Mouse (Mus musculus) small intestine, adult 2 months (tissue): ENCODE data around the gene Rcl1. TPM values are rescaled to one million over a fixed set of nuclear protein-coding genes. Genes with fewer than 3 reads are reported as not detected.

ENCODE experiments used
- H3K27ac ChIP-seq: fragments of 200-500 bp; 2 replicates; pipeline ENCODE4 v1.5.1; 2012; ENCODE audit warnings: low read depth, low read length, control low read depth, inconsistent platforms; ENCODE audit not compliant: insufficient read depth
- H3K27me3 ChIP-seq: fragments of 200-500 bp; 2 replicates; pipeline ENCODE4 v1.6.1; 2012; ENCODE audit warnings: mild to moderate bottlenecking, moderate library complexity, low read length, inconsistent platforms; ENCODE audit not compliant: control insufficient read depth, insufficient read depth
- H3K36me3 ChIP-seq: fragments of 200-500 bp; 2 replicates; pipeline ENCODE4 v1.6.1; 2012; ENCODE audit warnings: mild to moderate bottlenecking, low read length, control low read depth, inconsistent platforms; ENCODE audit not compliant: control insufficient read depth, insufficient read depth
- H3K4me1 ChIP-seq: fragments of 200-500 bp; 2 replicates; pipeline ENCODE4 v1.6.1; 2012; ENCODE audit warnings: low read length, inconsistent platforms, mixed read lengths; ENCODE audit not compliant: control insufficient read depth, insufficient read depth, insufficient read length
- H3K4me3 ChIP-seq: fragments of 200-500 bp; 2 replicates; pipeline ENCODE4 v1.5.1; 2012; ENCODE audit warnings: low read depth, mild to moderate bottlenecking, control low read depth, inconsistent platforms, low read length, moderate library complexity
- CTCF ChIP-seq: fragments of 200-500 bp; IDR thresholded peaks from 2 replicates; pipeline ENCODE4 v1.5.1; 2012; ENCODE audit warnings: low read depth, mild to moderate bottlenecking, control low read depth, inconsistent platforms, low read length, moderate library complexity, mixed read lengths; ENCODE audit not compliant: insufficient replicate concordance, insufficient read length; ENCODE audit errors: extremely low read depth
- POLR2A ChIP-seq: fragments of 200-500 bp; IDR thresholded peaks from 2 replicates; pipeline ENCODE4 v1.6.1; 2012; ENCODE audit warnings: low read depth, mild to moderate bottlenecking, control low read depth, inconsistent platforms, low read length, moderate library complexity
- WGBS: fragments of 180-500 bp; shearing (Covaris S2); methylation state at CpG from one replicate; pipeline ENCODE4 v1.1.7; 2018; 5-methylcytosine and 5-hydroxymethylcytosine counted together
- polyA plus RNA-seq: library from polyadenylated mRNA; depleted of rRNA; stranded (reverse); fragments of >200 nt; gene quantifications from 2 replicates; pipeline ENCODE4 v1.2.3, GENCODE M21; 2012; rRNA removed

Rcl1 gene
- polyA plus RNA-seq, 1 experiment, result 9.9 TPM

DNA sequence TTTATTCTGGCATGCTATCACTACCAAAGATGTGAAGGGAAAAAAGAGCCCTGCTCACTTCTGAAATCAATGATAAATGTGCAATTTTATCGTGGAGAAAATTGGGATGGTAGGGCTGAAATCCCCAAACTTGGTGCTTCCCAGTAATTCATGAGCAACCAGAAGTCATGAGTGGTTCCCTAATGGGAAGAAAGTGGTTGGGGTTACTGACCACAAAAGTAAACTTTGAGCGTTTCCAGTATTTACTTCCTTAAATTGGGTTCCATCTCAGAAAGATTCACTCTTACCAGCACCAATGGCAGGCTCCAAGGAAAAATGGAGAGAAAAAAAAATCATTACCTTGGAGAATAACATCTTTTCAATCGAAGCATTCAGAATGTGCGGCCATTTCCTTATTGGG, 79.2 kb downstream of the Rcl1 start:
- H3K36me3 ChIP-seq, result no peaks in the 10 kb centered on the region
- TF ChIP-seq POLR2A, result no peak
- TF ChIP-seq CTCF, result no peak
- WGBS, result 71% methylated on average over 4 of the region's 4 CpGs

DNA sequence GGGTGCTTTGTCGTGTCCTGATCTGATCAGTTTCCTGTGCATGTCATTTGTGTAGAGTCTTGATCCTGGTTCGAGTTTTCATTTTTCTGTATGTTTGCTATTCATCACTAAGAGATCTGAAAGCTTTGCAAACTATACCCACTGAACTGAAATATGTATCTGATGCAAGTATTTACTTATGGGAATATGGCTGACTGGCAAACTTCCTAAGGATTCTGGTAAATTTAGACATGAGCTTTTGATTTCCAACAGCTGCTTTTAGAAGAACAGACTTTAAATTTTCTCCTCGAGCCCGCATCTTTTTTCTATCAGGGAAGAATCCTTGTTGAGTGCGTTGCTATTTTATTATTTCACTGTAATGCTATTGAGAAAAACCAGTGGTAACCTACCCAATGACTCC, 81.0 kb downstream of the Rcl1 start:
- no peak overlapping the region for H3K27ac ChIP-seq
- 0 out of 2 replicates have a peak, but pooled peaks cover 2% of the 10 kb centered on the region for H3K4me1 ChIP-seq
- no peak overlapping the region for H3K4me3 ChIP-seq
- no peaks in the 10 kb centered on the region for H3K36me3 ChIP-seq
- no peak for TF ChIP-seq POLR2A
- no peak for TF ChIP-seq CTCF
- no peaks in the 10 kb centered on the region for H3K27me3 ChIP-seq
- WGBS, result 86% methylated on average over 5 of the region's 5 CpGs

More for the DNA sequence above, 79.2 kb downstream of the Rcl1 start:
- H3K27me3 ChIP-seq, result no peaks in the 10 kb centered on the region
- no peak overlapping the region for H3K27ac ChIP-seq
- H3K4me1 ChIP-seq, result 0 out of 2 replicates have a peak, but pooled peaks cover 2% of the 10 kb centered on the region
- no peak overlapping the region for H3K4me3 ChIP-seq

DNA sequence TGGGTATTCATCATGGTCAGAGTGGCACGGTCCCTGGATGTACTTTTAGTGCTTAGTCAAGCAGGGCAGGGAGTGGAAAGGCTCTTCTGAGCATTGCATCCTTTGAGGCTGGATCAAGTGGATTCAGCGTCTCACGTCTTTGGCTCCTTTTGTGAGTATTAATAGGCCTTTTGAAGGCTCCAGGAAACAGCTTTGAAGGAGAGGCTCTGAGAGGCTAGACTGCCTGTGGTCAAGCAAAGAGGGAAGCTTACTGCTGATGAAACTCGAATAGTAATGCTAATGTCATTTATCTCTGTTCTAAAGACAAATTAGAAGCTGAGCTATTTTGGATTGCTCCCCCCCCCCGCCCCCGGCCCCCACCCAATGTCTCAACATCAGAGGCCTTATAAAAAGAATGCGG, 83.9 kb downstream of the Rcl1 start:
- no peaks in the 10 kb centered on the region for H3K27me3 ChIP-seq
- H3K27ac ChIP-seq, result no peak overlapping the region
- H3K36me3 ChIP-seq, result no peaks in the 10 kb centered on the region
- H3K4me1 ChIP-seq, result 0 out of 2 replicates have a peak, but pooled peaks cover 2% of the 10 kb centered on the region
- 66% methylated on average over 7 of the region's 7 CpGs for WGBS
- no peak overlapping the region for H3K4me3 ChIP-seq
- TF ChIP-seq CTCF (no peak), POLR2A (no peak)

DNA sequence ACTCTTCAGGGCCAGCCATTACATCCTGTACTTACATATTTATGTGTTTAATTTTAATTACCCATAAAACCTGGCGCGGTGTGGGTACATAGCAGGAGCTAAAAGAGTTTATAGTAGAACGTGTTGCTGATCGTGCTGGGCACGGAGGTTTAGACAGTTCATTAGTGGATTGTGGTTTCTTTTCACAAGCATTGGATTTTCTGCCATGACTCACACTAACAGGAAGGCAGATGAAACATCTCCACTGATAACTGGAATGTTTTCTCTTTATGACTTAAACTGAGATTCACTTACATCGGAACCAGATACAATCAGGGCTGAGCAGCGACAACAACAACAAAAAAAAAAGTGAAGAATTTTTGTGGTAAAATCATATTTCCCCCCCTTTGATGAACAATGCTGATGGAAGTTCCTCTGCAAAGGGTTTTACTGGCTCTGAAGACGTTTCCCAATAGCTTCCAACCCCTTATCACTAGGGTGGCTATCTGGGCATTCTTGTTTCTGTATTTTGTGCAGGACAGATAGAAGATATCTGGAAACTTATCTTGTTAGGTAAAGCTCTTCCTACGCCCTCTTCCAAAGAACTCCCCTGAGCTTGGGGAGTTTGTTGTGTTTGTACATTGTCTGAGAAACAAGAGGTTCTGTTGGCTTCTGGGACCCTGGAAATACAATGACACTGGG, 84.5 kb downstream of the Rcl1 start:
- Histone ChIP-seq H3K27ac (no peak overlapping the region), H3K27me3 (no peaks in the 10 kb centered on the region), H3K36me3 (no peaks in the 10 kb centered on the region), H3K4me1 (0 out of 2 replicates have a peak, but pooled peaks cover 2% of the 10 kb centered on the region), H3K4me3 (no peak overlapping the region)
- 68% methylated on average over 9 of the region's 9 CpGs for WGBS
- TF ChIP-seq POLR2A, result no peak
- TF ChIP-seq CTCF, result no peak

DNA sequence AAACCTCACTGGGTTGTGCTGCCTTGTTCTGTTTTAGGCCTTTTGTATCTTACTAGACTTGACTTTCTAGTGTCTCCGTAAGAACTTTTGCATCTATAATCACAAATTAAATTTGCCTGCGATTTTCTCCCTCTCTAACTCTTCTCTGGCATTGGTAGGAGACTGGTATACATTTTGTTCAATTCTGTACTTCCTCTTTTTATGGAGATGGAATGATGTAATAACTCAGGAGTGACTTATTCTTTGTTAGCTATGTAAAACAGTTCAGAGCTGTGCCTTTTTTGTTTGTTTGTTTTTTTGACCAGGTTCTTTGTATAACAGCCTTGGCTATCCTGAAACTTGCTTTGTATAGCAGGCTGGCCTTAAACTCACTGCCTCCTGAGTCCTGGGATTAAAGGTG, 87.7 kb downstream of the Rcl1 start:
- no peaks in the 10 kb centered on the region for H3K36me3 ChIP-seq
- H3K27me3 ChIP-seq, result no peaks in the 10 kb centered on the region
- H3K27ac ChIP-seq, result no peak overlapping the region
- no peak overlapping the region for H3K4me3 ChIP-seq
- TF ChIP-seq POLR2A, result no peak
- TF ChIP-seq CTCF, result no peak
- WGBS, result 85% methylated on average over 2 of the region's 2 CpGs
- H3K4me1 ChIP-seq, result peaks cover 5% of the 10 kb centered on the region; the same call in 1 of the 2 replicates

Other genes with a start within 250 kb of the Rcl1 start
- 15.6 and 27.8 TPM in 2 replicates for gene Plpp6, start 137.4 kb upstream of the Rcl1 start, polyA plus RNA-seq
- gene 4430402I18Rik, start 133.6 kb upstream of the Rcl1 start, polyA plus RNA-seq, result 0.38 and 1.2 TPM in 2 replicates
- 1.7 and 2.6 TPM in 2 replicates for gene Cdc37l1, start 111.0 kb upstream of the Rcl1 start, polyA plus RNA-seq
- gene Ak3, start 53.4 kb upstream of the Rcl1 start, polyA plus RNA-seq, result 96.9 and 124 TPM in 2 replicates
- gene Jak2, start 150.5 kb downstream of the Rcl1 start, polyA plus RNA-seq, result 4.0 and 14.5 TPM in 2 replicates
- gene Insl6, start 224.0 kb downstream of the Rcl1 start, polyA plus RNA-seq, result 6.8 and 7.1 TPM in 2 replicates
- gene Rln1, start 233.3 kb downstream of the Rcl1 start, polyA plus RNA-seq, result not detected in 2 replicates